Mouse (Mus musculus): ENCODE measurements at regions not wholly inside any gene's neighbourhood (a gene's known extent, or its start where the extent isn't known, plus 50 kb on each side); places are given as distances from the start of the nearest gene placed in this dataset.

- TF ChIP-seq POLR2A (IDR thresholded peaks at IDR 0.05; ENCODE audit: borderline replicate concordance, extremely low read depth, low read depth, low read length) (no peak), CTCF (IDR thresholded peaks at IDR 0.05; ENCODE audit: insufficient read depth, low read length) (no peak)
Measured at GRCm38 (mm10) chr12:54479841-54480240, 176.5 kb downstream of the Sptssa start.

Data from lung, adult 2 months (tissue).